Mouse (Mus musculus) retina, adult 2 months (tissue): ENCODE data around the gene Rnf103.
A peak's percentile ranks its signal among the peaks of the same experiment; 100 is the strongest.
"Not testable (repeated sequence)": the region's sequence is repeated elsewhere in the genome, so short reads cannot be mapped to it uniquely, and the experiment has no call there.

Source experiments
- DNase-seq: peaks from one replicate; pipeline ENCODE4 v3.0.0-alpha.2; 2012; ENCODE audit warnings: low read depth, low spot score

Gene Rnf103

DNA sequence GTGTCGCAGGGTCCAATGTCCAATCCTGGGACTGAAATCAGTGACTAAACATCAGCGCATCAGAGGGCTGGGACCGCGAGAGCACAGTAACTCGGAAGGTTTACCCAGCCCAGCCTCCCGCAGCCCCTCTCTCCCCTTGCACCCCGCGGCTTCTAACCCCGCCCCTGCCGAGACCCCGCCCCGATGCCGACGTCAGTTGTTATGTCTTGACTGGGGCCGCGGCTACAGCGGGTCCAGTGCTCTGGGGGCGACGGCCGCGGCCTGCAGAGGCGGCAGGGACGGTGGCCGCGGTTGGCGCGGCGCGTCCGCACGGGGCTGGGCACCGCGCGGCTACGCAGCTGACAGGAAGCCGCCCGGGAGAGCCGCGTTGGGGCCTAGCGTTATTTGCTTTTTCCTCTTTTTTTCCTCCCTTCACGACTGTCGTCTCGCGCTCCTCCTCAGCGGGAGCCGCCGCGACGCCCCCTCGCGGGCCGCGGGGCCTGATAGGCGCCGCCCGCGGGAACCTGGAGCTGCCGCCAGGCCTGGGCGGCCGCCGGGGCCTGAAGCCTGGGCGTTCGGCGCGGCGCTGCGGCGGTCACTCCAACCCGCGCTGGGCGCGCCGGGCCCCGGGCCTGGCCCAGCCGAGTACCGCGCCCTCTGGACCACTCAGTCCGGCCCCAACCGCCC is at the start of gene Rnf103:
TSS of gene Rnf103 (plus strand) at position 220 of the 666 bp plus-strand sequence.
- DNase-seq = peak; percentile 73

DNA sequence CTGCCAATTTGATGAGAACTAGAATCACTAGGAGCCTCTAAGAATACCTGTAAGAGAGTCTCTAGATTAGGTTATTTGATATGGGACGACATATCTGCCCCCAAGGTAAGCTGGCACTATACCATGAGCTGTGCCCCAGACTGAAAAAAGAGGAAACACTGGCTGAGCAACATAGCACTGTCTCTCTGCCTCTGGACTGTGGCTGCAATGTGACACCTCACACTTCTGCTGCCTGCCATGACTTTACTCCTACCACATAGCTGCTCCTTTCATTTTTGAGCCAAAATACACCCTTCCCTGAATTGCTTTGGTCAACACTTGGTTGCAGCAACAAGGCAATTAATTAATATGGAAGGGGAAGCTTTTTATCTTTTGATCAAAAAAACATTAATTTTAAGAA is 48.9 kb upstream of the Rnf103 start:
- DNase-seq = no peak

DNA sequence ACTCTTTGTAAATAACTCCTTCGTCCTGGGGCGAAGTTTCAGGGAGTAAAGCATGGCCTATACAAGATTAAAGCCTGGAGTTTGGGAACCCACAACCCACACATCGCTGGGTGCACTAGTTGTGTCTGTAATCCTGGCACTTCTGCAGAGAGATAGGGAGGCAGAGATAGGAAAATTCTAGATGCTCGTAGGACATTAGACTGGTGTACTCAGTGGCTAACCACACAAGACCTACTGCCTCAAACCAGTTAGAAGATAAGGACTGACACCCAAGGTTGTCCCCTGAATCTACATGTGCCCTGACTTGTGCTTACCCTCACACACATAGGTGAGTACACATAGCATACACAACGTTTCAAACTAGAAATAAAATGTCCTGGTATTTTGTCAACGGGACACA is 48.1 kb upstream of the Rnf103 start:
- DNase-seq = no peak

DNA sequence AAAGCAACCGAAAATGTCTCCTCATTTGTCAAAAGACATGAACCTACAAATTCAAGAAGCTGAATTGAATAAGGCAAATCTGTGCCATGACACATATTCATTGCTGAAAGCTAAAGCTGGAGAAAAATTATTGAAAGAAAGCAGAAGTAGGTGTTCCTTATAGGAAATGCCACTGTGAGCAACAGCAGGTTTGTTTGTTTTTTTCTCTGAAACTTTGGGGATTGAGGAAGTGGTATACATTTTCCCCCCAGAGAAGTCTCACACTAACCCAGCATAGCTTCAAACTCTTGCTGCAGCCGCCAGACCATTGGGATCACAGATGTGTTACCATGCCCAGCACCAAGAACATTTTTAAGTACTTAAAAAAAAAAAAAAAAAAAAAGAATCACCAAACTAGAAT is 40.9 kb upstream of the Rnf103 start:
- DNase-seq = no peak

DNA sequence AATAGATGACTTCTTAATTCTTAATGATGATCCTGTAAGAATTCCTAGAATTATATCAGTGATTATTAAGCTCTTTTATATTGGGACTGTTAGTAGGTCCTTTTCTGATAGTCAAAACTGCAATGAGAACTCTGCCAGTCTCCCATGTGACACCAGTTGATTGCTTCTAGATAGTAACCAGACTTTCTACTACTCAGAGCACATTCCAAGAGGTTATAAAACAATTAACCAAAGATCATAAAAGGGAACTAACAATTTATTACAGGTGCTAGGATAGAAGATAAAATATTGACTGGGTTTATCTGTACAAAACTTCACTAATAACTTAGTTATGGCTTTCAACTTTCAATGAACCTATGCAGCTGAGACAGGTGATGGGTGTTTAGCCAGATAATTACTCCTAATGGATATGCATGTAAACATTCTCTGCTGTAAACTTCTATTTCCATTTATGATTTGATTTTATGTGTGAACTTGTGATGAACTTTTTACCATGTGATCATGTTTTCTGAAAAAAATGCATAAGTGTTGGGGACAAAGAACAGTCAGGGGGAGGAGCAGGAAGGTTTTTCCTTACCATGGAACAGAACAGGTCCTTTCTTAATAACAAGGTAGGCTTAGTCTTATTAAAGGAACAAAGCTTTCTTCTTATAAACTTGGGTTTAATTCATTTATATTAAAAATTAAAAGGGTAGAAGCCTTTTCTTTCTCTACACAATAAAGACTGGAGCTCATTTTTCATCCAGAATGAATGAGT is 39.5 kb upstream of the Rnf103 start:
- DNase-seq = not testable (repeated sequence)

DNA sequence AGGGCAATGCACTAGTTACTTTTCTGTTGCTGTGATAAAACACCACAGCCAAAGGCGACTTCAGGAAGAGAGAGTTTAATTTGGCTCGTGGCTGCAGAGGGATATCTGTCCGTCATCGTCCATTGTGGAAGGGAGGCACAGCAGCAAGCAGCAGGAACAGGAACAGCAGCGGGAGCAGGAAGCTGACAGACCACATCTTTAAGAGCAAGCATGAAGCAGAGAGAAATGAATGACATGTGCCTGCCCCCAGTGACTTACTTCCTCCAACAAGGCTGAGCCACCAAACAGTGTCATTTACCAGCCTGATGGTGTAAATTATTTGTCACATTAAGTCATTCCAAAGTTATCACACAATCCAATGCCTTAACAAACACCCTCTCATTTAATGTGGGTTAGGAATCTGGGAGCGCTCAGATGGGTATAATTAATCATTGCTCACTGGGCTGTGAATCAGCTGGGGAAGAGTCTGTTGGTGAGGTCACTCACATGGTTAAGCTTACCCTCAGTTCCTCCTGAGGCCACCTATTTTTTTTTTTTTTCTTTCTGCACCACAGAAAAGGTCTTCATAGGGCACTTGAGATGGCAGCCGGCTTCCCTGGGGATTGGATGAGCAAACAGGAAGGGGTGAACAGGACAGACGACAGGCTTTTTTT is 35.6 kb upstream of the Rnf103 start:
- DNase-seq = no peak

DNA sequence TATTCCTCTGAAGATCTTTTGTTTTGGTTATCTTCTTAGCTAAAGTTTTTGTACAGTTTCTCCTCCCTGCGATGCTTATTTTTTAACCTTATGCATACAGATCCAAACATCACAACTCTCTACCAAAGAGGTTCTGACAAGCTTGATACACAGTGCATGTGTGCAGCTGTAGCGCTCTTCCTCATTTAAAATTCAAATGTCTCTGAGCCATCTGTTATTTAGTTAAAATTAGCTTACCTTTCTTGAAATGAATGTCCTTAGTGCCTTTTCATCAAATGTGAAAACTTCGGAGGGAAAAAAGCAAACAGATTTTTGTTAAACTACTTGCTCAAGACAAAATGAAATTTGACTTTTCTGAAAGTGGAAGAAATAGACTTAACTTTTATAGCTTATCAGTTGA is 28.5 kb upstream of the Rnf103 start:
- no peak for DNase-seq

DNA sequence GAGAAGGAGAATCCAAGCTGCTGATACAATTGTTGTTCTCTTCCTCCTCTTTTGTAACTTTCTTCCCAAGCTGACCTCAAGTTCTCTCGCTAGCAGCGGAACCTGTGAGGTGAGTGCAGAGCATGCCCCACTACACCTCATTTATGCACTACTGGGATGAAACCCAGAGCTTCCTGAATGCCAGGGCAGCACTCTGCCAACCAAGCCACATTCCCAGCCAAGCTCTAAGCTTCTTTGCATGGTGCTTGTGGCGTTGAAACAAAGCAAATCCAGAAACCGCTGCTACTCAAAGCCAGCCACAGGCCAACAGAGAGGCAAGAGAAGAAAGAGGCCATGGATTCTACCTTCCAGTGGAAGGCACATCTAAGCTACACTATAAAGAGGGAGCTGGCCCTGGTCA is 25.9 kb upstream of the Rnf103 start:
- DNase-seq = no peak

DNA sequence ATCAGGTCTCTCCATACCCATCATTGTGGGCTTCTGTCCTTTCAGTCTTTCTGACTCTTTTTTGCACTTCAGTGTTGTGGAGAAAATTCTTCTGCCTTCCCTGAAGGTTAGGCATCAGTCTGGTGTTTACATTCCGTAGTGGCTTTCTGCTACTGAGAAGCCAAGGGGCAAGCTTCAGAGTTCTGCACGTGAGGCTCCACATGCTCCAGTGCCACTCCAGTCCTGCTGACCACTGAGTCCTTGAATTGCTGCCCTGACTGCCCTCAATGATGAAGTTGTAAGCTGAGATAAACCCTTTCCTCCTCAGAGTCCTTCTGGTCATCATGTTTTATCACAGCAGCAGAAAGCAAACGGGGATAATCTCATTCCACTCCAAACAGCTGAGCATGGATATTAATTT is 24.4 kb upstream of the Rnf103 start:
- no peak for DNase-seq

DNA sequence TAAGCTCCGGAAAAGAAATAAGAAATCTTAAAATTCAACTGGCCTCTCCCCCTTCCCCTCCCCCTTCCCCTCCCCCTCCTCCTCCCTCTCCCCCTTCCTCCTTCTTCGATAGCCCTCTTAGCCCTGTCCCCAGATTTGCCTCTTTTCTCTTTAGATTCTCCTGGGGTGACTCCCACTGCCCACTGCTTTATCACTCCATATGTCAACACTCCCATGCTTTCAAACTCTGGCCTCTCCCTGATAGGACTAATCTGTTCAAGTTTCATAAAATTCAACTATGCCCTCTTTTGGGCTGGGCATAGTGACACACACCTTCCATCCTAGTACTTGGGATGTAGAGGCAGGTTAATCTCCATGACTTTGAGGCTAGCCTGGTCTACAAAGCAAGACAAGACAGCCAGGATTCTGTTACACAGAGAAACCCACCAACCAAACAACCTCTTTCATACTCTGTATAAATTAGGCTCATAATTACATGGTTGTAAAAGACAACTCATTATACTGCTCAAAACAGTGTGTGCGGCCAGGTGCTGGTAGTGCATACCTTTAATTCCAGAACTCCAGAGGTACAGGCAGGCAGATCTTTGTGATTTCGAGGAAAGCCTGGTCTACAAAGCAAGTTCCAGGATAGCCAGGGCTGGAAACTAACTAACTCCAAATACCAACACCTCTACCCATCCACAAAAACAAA is 21.7 kb upstream of the Rnf103 start:
- DNase-seq = no peak

DNA sequence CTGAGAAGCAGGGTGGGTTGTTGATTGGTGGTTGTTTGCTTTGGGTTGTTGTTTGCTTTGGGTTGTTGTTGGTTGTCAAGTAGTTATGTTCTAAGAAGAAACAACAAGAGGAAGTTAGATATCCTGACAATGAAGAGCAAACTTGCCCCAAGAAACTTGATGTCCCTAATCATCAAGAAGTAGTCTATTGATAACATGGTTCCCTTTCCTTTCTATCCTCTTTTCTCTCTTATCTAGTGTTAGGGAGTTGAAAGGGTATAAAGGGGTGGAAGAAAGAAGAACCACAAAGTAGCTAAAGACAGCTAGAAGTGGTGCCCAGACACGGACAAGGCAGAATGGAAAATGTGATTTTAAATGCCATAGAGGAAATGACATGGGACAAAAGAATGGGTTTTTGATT is 20.9 kb upstream of the Rnf103 start:
- DNase-seq = no peak

DNA sequence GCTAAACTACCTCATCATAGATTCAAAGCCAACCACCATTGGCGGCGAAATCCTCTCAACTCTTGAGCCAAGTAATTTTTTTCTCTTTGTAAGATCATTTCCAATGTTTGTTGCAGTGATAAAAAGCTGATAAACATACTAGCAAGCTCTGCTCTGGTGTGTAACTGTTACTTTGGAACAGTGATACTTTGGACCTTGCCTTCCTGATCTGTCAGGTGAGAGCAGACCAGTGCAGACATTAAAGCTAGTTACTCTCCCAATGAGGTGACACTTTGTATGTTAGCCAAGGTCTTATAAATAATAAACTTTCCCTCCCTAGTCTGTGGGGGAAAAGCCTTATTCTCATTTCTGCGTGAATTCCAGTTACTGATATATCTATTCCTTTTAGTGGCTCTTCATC is 18.1 kb upstream of the Rnf103 start:
- DNase-seq = no peak

DNA sequence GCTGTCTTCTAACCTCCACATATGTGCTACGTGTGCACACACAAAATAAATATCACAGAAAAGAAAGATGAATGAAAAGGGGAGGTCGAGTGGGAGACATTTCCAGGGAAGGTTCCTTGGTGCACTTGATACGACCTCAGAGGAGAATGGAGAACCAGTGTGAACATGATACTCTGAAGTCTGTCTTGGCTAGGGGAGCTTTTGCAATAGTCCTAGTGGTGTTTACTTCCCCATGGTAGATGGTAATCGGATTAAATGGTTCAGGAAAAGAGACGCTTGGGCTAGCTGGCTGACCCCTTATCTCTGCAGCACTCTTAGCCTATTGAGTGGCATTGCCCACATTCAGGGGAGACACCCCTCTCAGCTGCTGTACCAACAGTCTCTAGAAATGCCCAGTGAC is 16.9 kb upstream of the Rnf103 start:
- DNase-seq = no peak

DNA sequence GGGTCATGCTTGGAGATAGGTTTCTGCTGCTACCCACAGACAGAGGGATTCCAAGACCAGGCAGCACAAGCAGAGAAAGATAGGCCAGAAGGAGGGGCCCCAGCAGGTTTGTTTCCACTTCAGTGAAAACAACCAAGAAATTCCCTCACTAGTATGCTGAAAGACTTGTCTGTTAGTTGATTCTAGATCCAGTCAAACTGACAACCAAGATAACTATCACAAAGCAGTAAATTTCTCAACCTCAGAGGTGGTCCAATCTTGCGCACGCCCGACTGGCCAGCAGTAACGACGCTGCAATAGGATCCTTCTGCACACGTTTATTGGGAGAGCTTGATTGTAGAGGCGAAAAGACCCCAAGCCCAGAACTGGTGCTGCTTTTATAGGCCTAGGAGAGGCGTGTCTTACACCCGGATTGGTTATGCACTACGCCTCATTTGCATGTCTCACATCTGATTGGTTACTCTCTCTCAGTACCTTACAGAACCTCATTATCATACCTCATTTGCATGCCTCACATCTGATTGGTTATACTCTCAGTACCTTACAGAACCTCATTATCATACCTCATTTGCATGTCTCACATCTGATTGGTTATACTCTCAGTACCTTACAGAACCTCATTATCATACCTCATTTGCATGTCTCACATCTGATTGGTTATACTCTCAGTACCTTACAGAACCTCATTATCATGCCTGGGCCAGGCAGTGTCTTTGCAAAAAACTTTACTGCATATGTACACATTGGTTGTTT is 14.7 kb upstream of the Rnf103 start:
- not testable (repeated sequence) for DNase-seq

DNA sequence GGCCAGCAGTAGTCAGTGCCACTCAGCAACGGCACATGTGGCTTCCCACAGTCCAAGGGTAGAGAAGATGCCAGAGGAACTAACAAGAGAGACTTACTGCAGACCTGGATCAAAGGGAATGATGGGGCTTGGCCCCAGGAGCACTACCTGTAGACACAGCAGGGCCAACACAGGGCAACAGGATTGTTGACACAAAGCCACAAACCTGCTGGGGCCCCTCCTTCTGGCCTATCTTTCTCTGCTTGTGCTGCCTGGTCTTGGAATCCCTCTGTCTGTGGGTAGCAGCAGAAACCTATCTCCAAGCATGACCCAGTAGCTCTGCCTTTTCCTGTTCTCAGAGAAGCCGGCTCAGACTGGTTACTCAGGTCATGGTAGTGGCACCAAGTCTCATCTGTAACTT is 14.1 kb upstream of the Rnf103 start:
- not testable (repeated sequence) for DNase-seq

DNA sequence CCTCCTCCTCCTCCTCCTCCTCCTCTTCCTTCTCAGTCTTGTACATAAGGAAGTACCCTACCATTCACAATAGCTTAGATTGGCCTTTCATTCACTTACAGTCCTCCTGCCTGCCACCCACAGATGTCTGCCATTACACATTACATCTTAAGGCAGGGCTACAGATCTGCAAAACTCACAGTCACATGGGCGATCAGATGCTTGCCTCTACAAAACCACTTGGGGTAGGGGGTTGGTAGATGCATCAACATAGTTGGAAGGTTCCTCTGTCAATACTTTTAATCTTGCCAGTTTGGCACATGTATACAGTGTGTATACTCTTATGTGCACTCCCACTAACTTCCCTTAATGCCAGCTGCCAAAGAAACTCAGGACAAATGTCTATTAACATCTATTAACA is 13.6 kb upstream of the Rnf103 start:
- DNase-seq = no peak

DNA sequence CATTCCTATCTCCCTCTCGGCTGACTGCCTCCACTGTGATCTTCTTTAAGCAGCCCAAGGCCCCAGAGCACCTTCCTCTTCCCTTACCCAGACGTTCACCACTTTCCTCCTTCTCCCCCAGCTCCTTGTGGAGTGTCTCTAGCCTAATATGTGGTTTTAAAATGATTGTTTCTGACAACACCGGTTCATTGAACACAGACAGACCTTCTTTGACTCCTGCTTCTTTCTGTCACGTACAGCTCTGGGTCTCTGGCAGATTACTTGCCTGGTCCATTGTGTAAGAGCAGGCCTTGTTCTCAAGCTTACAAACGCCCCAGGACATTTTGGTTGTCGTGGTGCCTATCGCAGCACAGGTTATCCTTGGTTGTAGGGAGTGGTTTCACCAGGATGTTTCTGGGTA is 12.6 kb upstream of the Rnf103 start:
- DNase-seq = no peak

DNA sequence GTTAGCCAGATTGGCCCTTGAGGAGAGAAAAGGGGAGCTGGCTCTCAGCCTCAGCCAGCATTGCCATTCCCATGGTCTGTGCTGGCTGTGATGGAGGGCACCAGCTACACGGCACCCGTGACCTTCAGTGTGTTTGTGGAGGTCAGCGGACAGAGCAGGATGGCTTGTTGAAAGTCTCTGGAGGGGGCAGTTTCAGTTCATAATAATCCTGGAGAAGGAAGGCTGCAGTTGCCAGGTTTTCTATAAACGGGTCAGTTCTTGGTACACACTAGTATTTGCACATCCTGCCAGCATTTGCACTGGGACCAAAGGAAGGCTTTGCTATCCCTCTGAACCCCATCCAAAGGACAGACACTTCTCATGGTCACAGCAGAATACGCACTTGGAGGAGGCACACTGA is 8.4 kb upstream of the Rnf103 start:
- no peak for DNase-seq

DNA sequence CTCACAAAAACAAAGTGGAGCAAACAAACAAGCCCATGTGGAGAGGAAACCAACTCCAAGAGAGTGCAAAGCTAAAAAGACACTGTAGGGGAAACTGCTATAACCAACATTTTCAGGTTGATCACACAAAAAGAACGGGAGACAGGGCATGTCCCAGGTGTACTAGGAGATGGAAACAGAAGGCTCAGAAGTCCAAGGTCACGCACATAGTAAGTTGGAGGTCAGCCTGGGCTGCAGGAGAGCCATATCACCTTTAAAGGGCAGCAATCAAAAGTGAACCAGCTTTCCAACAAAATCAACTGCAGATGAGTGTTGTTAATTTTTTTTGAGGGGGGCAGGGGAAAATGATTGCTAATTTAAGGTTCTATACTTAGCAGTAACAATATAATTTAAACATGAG is 7.5 kb upstream of the Rnf103 start:
- no peak for DNase-seq

DNA sequence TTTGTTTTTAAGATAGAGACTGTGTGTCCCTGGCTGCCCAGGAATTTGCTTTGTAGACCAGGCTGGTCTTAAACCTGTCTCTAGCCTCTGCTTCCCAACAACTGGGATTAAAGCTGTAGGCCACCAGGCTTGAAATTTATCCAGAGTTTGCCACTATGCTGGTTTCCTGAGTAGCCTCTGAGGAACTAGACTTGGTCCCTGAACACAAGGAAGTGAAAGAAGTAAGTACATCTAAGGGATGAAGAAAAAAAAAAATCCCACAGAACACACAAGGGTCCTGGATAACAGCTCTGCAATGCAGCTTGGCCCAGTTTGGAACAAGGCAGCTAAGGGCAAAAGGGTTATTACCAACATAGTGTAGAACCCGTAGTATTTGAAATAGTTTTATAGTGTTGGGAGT is 6.8 kb upstream of the Rnf103 start:
- no peak for DNase-seq

DNA sequence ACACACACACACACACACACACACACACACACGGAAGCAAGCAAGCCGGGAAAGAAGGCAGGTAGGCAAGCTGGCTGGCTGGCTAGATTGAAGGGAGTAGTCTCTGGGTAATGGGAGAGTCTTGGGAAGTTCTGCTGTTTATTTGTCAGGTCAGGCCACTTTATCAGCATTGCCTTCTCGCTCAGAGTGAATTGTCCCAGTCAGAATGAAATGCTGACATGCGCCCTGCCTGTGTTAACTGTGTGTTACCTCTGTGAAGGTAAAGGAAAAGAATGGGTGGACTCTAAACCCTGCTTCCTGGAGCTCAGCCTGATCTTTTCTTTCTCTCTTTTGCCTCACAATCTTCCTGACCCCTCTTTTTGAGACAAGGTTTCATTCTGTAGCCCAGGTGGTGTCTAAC is 5.7 kb upstream of the Rnf103 start:
- no peak for DNase-seq

DNA sequence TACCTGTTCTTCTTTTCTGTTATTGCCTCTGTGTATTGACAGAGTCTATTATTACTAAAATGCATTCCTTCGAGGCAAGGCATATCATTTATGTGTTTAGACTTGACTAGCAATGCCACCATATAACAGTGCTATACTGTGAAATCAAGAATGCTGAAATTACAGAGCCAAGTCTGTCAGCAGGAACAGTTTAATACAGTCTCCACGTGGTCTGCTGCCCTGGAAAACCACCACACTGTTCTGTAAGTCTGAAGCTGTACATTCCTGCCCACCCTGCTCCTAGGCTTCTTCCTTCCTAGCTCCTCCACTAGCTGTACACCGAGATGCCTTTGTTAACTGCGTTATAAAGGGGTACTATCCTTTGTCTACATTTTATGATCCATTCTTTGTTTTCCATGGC is 1.6 kb upstream of the Rnf103 start:
- DNase-seq = no peak
